Mouse (Mus musculus): Measurements from ENCODE around the gene Blm. TPM values are rescaled to one million over a fixed set of nuclear protein-coding genes. Genes with fewer than 3 reads are reported as not detected.

Blm gene
- polyA plus RNA-seq, 1 experiment from 2014 or later = 12.9 TPM

DNA sequence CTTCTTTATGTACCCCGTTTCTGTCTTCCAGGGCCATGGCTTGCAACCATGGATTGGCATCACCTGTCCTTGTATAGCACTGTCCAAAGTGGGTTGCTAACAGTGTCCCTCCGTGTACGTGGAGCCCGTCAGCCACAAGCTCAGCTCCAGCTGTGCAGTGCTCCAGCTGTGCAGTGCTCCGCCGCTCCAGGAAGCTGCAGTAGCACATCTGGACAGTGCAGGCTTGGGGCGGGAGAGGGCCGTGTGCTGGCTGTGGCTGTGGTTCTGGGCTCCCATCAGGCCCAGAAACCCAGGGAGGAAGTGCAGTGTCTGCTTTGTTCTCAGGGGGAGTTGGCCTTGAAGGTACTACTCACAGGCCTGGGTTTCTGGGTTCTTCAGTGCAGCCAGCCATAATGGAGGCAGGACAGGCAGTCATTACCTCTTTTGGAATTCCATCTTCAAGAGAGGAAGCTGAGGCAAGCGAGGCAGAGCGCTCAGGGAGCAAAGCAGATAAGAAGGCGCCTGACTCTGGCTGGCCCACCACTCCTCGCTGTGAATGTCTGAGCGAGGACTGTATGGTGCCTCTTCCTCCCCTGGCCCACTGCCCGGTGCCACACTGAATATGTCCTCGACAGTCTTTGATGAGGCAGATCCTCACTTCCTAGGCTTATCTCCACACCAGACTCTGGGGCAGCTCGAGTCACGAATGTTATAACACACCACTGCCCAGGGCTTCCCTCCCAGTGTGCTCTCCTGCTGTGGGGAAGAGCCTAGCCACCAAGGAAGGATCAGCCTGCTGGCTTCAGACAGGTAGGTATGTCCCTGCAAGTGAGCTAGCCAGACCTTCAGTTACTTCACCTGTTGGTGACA, 90.3 kb downstream of the Blm start:
- H3K9ac ChIP-seq (replicated peaks; ENCODE audit: low read length) = no peak overlapping the region
- H3K9me3 ChIP-seq (ENCODE audit: control insufficient read depth, low read length) = no peaks in the 10 kb centered on the region
- no peak overlapping the region for H3K4me2 ChIP-seq (ENCODE audit: low read length)
- no peak for DNase-seq
- WGBS = 69% methylated on average over 17 of the region's 17 CpGs
- 0 out of 2 replicates have a peak, but pooled peaks cover 3% of the 10 kb centered on the region for H3K4me1 ChIP-seq (ENCODE audit: control insufficient read depth, insufficient read depth, low read length)
- no peak for ATAC-seq (ENCODE audit: low FRiP score, low TSS enrichment)
- no peak overlapping the region for H3K4me3 ChIP-seq (replicated peaks; ENCODE audit: low read depth, low read length)
- H3K27ac ChIP-seq (replicated peaks; ENCODE audit: low read depth, low read length) = no peak overlapping the region
- H3K27me3 ChIP-seq (ENCODE audit: control insufficient read depth, insufficient read depth, low read length) = no peaks in the 10 kb centered on the region
- H3K36me3 ChIP-seq (ENCODE audit: control insufficient read depth, insufficient read depth, low read length) = no peaks in the 10 kb centered on the region

DNA sequence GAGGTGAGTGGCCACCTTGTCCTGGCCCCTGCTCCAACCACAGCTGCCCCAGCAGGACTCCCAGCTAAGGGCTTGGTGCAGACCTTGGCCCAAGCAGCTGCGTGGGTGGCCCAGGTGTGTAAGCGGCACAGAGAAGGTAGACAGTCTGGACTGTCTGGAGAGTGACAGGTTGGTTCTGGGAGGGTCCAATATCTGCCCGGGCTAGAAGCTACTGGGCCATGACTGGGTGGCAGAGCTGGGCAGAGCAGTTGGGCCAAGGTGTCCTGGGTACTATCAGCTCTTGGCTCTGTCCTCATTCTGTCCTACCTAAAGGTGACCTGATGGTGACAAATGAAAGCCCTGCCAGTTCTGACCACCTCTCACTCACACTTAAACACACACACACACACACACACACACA, 91.8 kb downstream of the Blm start:
- Histone ChIP-seq H3K4me3 (replicated peaks; ENCODE audit: low read depth, low read length) (no peak overlapping the region), H3K27me3 (ENCODE audit: control insufficient read depth, insufficient read depth, low read length) (no peaks in the 10 kb centered on the region), H3K27ac (replicated peaks; ENCODE audit: low read depth, low read length) (no peak overlapping the region), H3K9me3 (ENCODE audit: control insufficient read depth, low read length) (no peaks in the 10 kb centered on the region), H3K9ac (replicated peaks; ENCODE audit: low read length) (no peak overlapping the region), H3K36me3 (ENCODE audit: control insufficient read depth, insufficient read depth, low read length) (no peaks in the 10 kb centered on the region), H3K4me1 (ENCODE audit: control insufficient read depth, insufficient read depth, low read length) (0 out of 2 replicates have a peak, but pooled peaks cover 3% of the 10 kb centered on the region), H3K4me2 (ENCODE audit: low read length) (no peak overlapping the region)
- WGBS = 76% methylated on average over 3 of the region's 3 CpGs
- no peak for ATAC-seq (ENCODE audit: low FRiP score, low TSS enrichment)
- no peak for DNase-seq

DNA sequence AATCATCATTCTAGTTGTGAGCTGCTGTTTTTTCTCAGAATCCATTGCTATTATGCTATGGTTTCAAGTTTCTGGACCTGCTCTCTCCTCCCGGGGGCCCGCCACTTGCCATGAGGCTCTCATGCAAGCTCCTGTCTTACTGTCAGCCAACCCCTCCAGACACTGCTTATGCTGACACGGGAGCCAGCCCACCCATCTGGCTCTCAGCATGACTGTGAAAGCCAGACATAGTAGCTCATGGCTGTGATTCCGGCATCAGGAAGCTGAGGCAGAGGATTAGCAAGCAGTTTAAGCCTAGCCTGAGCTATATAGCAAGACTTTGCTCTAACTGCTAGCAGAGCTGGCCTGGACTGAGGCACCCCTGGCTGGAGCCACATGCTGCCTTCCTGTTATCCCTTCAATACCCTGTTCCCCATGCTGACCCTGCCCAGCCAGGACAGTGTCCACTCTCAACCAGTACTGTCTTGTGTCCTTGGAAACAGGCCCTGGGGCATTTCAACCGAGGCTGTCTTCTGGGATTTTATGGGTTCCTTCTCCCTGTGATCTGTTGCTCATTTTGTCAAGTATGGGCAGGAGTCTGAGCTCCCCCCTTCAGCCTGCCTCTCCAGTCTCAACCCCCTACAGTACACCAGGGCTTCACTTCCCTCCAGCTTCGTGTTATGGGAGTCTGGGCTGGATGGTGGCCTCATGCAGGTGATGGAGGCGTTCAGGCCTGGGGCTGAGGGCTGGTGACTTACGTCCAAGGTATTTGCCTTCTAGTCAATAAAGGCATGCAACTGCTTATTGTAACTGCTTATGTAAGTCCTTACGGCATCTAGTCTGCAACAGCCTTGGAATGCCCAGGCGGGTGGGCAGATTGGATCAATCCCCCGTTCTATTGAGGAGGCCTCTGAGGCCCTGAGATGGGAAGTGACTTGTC, 92.7 kb downstream of the Blm start:
- Histone ChIP-seq H3K4me2 (ENCODE audit: low read length) (no peak overlapping the region), H3K27ac (replicated peaks; ENCODE audit: low read depth, low read length) (no peak overlapping the region), H3K9me3 (ENCODE audit: control insufficient read depth, low read length) (no peaks in the 10 kb centered on the region), H3K4me3 (replicated peaks; ENCODE audit: low read depth, low read length) (no peak overlapping the region), H3K36me3 (ENCODE audit: control insufficient read depth, insufficient read depth, low read length) (no peaks in the 10 kb centered on the region), H3K9ac (replicated peaks; ENCODE audit: low read length) (no peak overlapping the region), H3K27me3 (ENCODE audit: control insufficient read depth, insufficient read depth, low read length) (no peaks in the 10 kb centered on the region), H3K4me1 (ENCODE audit: control insufficient read depth, insufficient read depth, low read length) (0 out of 2 replicates have a peak, but pooled peaks cover 3% of the 10 kb centered on the region)
- 50% methylated on average over 11 of the region's 11 CpGs for WGBS
- DNase-seq = no peak
- no peak for ATAC-seq (ENCODE audit: low FRiP score, low TSS enrichment)

DNA sequence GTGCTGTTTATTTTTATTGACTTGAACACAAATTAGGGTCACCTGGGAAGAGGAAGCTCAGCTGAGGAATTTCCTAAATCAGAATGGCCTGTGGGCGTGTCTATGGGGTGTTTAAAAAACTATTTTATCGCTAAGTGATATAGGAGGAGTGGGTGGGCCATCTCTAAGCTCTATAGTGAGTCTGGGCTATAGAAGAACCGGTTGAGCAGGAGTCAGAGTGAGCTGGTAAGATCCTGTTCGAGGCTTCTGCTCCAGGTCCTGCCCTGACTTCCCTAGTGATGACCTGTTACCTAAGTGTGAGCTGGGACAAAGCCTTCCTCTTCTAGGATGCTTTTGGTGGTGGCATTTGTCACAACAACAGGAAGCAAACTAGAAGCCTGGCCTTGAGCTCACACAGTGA, 94.2 kb downstream of the Blm start:
- WGBS = 82% methylated on average over 4 of the region's 4 CpGs
- no peak for ATAC-seq (ENCODE audit: low FRiP score, low TSS enrichment)
- H3K4me2 ChIP-seq (ENCODE audit: low read length) = no peak overlapping the region

DNA sequence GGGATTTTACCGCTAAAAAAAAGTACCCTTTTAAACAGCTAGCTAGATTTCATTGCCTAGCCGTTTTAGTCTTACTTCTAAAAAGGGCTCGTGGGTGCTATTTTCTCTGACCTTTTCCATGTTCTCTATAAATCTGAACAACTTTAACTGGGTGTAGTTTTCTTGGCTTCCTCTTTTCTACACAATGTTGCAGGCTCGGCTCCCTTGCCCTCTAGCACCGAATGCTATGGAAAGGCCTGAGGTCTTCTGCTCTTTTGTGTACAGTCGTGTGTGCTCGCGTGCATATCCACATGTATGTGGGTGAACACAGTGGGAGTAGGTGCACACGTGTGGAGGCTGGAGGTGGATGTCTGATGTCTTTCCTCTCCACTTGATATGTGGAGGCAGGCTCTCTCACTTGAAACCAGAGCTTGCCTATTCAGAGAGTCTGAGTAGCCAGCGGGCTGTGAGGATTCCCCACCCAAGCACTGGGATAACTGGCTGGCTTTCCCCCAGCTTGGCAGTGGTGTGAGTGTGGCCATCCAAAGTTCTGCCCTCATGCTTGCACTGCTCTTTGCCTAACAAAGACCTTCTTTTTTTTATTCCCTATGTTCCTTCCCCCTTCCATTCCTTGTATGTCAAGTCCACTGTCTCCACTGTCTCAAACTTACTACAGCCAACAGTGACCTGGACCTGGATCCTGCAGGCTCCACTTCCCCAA, 95.0 kb downstream of the Blm start:
- H3K9me3 ChIP-seq (ENCODE audit: control insufficient read depth, low read length) = no peaks in the 10 kb centered on the region
- H3K4me2 ChIP-seq (ENCODE audit: low read length) = no peak overlapping the region
- H3K4me1 ChIP-seq (ENCODE audit: control insufficient read depth, insufficient read depth, low read length) = 0 out of 2 replicates have a peak, but pooled peaks cover 3% of the 10 kb centered on the region
- ATAC-seq (ENCODE audit: low FRiP score, low TSS enrichment) (no peak), DNase-seq (no peak)
- 82% methylated on average over 10 of the region's 10 CpGs for WGBS
- no peaks in the 10 kb centered on the region for H3K36me3 ChIP-seq (ENCODE audit: control insufficient read depth, insufficient read depth, low read length)
- no peak overlapping the region for H3K27ac ChIP-seq (replicated peaks; ENCODE audit: low read depth, low read length)
- H3K9ac ChIP-seq (replicated peaks; ENCODE audit: low read length) = no peak overlapping the region
- H3K4me3 ChIP-seq (replicated peaks; ENCODE audit: low read depth, low read length) = no peak overlapping the region
- no peaks in the 10 kb centered on the region for H3K27me3 ChIP-seq (ENCODE audit: control insufficient read depth, insufficient read depth, low read length)

More for the DNA sequence above, 94.2 kb downstream of the Blm start:
- no peak for DNase-seq
- Histone ChIP-seq H3K4me3 (replicated peaks; ENCODE audit: low read depth, low read length) (no peak overlapping the region), H3K9ac (replicated peaks; ENCODE audit: low read length) (no peak overlapping the region), H3K27ac (replicated peaks; ENCODE audit: low read depth, low read length) (no peak overlapping the region), H3K9me3 (ENCODE audit: control insufficient read depth, low read length) (no peaks in the 10 kb centered on the region), H3K36me3 (ENCODE audit: control insufficient read depth, insufficient read depth, low read length) (no peaks in the 10 kb centered on the region), H3K4me1 (ENCODE audit: control insufficient read depth, insufficient read depth, low read length) (0 out of 2 replicates have a peak, but pooled peaks cover 3% of the 10 kb centered on the region), H3K27me3 (ENCODE audit: control insufficient read depth, insufficient read depth, low read length) (no peaks in the 10 kb centered on the region)

DNA sequence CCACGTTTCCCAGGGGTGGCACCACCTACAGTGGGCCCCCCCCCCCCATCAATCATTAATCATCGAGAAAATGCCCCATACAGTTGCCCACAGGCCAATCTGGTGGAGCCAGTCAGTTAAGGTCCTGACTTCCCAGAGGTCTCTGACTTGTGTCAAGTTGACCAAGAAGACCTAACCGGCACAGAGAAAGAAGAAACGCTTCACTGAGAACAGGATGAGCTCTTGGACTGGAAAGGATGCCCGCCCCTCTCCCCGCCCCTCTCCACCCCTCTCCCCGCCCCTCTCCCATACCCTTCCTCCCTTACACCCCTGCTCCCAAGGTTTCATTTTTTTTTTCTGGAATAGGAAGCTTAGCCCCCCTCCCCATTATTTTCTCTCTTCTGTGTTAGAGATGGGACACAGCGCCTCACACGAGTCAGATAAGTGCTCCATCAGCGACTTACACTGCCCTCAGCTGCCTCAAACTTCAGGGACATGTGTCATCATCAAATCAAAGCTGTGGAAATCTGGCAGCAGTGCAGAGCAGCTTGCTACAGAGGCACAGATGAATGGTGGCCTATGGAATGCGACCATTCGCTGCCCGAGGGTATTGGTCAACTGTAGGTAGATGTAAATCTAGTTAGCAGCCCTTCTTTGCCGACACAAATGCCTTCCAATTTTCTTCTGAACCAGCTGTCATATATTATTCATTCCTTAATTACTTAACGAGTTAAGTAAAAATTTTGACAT, 95.7 kb downstream of the Blm start:
- WGBS = 25% methylated on average over 15 of the region's 15 CpGs
- H3K4me3 ChIP-seq (replicated peaks; ENCODE audit: low read depth, low read length) = no peak overlapping the region
- ATAC-seq (ENCODE audit: low FRiP score, low TSS enrichment) = no peak
- peak; percentile 19 for DNase-seq
- H3K27ac ChIP-seq (replicated peaks; ENCODE audit: low read depth, low read length) = no peak overlapping the region
- no peaks in the 10 kb centered on the region for H3K36me3 ChIP-seq (ENCODE audit: control insufficient read depth, insufficient read depth, low read length)
- no peaks in the 10 kb centered on the region for H3K27me3 ChIP-seq (ENCODE audit: control insufficient read depth, insufficient read depth, low read length)
- H3K4me1 ChIP-seq (ENCODE audit: control insufficient read depth, insufficient read depth, low read length) = 0 out of 2 replicates have a peak, but pooled peaks cover 3% of the 10 kb centered on the region
- H3K9me3 ChIP-seq (ENCODE audit: control insufficient read depth, low read length) = no peaks in the 10 kb centered on the region
- H3K4me2 ChIP-seq (ENCODE audit: low read length) = no peak overlapping the region
- no peak overlapping the region for H3K9ac ChIP-seq (replicated peaks; ENCODE audit: low read length)

DNA sequence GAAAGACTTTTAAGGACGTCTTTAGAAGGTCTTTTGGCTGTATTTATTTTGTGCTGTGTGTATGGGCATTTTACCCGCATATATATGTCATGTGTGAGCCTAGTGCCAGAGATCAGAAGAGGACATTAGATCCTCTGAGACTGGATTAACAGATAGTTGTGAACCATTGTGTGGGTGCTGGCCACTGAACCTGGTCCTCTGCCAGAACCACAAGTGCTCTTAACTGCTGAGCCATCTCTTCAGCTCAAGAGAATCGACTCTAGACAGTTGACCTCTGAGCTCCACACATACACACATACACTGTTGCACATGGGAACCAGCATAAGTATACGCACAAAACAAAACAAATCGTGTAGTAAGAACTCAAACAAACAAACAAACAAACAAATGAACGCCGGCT, 98.3 kb downstream of the Blm start:
- WGBS = 91% methylated on average over 7 of the region's 7 CpGs
- Histone ChIP-seq H3K4me1 (ENCODE audit: control insufficient read depth, insufficient read depth, low read length) (no peaks in the 10 kb centered on the region), H3K4me2 (ENCODE audit: low read length) (no peak overlapping the region), H3K9ac (replicated peaks; ENCODE audit: low read length) (no peak overlapping the region), H3K27me3 (ENCODE audit: control insufficient read depth, insufficient read depth, low read length) (no peaks in the 10 kb centered on the region), H3K27ac (replicated peaks; ENCODE audit: low read depth, low read length) (no peak overlapping the region), H3K4me3 (replicated peaks; ENCODE audit: low read depth, low read length) (no peak overlapping the region), H3K9me3 (ENCODE audit: control insufficient read depth, low read length) (no peaks in the 10 kb centered on the region), H3K36me3 (ENCODE audit: control insufficient read depth, insufficient read depth, low read length) (no peaks in the 10 kb centered on the region)
- DNase-seq (no peak), ATAC-seq (ENCODE audit: low FRiP score, low TSS enrichment) (no peak)

DNA sequence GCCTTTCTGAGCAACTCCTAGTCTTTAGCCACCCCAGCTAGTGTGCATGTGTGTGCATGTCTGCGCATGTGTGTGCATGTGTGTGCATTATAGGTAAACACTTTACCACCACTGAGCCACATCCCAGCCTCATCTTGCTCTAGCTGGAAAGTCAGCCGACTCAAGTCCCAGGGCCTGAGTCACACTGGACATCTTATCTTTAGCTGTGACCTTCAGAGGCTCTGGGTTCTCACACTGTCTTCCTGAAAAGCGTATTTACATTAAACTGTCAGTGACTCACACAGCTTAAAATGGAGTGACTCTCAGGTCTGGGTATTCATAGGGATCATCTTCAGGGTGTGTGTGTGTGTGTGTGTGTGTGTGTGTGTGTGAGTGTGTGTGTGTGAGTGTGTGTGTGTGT, 99.3 kb downstream of the Blm start:
- Histone ChIP-seq H3K4me2 (ENCODE audit: low read length) (no peak overlapping the region), H3K4me3 (replicated peaks; ENCODE audit: low read depth, low read length) (no peak overlapping the region), H3K36me3 (ENCODE audit: control insufficient read depth, insufficient read depth, low read length) (no peaks in the 10 kb centered on the region), H3K27me3 (ENCODE audit: control insufficient read depth, insufficient read depth, low read length) (no peaks in the 10 kb centered on the region), H3K9me3 (ENCODE audit: control insufficient read depth, low read length) (no peaks in the 10 kb centered on the region), H3K9ac (replicated peaks; ENCODE audit: low read length) (no peak overlapping the region), H3K4me1 (ENCODE audit: control insufficient read depth, insufficient read depth, low read length) (no peaks in the 10 kb centered on the region), H3K27ac (replicated peaks; ENCODE audit: low read depth, low read length) (no peak overlapping the region)
- no peak for ATAC-seq (ENCODE audit: low FRiP score, low TSS enrichment)
- whole genome bisulfite sequencing = 98% methylated on average over 3 of the region's 3 CpGs
- DNase-seq = no peak

Measured in midbrain, embryonic 14.5 days (tissue).